Mouse (Mus musculus) gonadal fat pad, adult 2 months (tissue): Measurements from ENCODE around the gene Hcst. TPM values are rescaled to one million over a fixed set of nuclear protein-coding genes. Genes with fewer than 3 reads are reported as not detected.

Experiments
- DNase-seq: peaks from one replicate; pipeline ENCODE4 v3.0.0-alpha.2; 2012; ENCODE audit warnings: low read depth
- polyA plus RNA-seq: library from polyadenylated mRNA; depleted of rRNA; stranded (reverse); fragments of >200 nt; gene quantifications from 2 replicates; pipeline ENCODE4 v1.2.3, GENCODE M21; 2012; rRNA removed

Gene Hcst
- polyA plus RNA-seq, 1 experiment: 10.8 TPM

DNA sequence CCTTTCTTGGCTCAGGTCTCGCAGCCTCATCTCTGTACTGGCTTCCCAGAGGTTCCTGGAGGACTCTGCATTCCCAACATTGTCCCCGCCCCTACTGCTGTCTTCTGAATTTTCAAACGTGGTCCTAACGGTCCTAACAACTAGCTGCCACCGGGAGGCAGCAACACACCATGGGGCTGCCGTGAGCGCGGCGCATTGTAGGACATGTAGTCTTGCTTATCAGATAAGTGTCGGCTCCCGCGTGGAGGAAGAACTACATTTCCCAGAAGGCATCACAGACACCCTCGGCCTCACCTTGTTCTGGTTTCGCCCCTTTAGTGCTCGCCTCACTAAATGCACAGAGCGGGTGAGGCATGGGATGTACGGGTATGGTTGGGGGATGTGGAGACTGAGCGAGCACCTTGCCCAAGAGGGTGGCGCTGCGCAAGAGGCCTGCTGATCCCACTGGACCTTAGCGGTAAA lies 46.1 kb downstream of the Hcst start:
- DNase-seq: peak; percentile 79

Other genes with a start within 250 kb of the Hcst start
- 7.4 and 16.8 TPM in 2 replicates for gene Cox7a1, start 235.7 kb downstream of the Hcst start, polyA plus RNA-seq
- gene Capns1, start 221.0 kb downstream of the Hcst start, polyA plus RNA-seq: 854 and 1,031 TPM in 2 replicates
- gene Polr2i, start 187.9 kb downstream of the Hcst start, polyA plus RNA-seq: 127 and 134 TPM in 2 replicates
- 63.0 and 64.8 TPM in 2 replicates for gene Tbcb, start 187.6 kb downstream of the Hcst start, polyA plus RNA-seq
- not detected in 2 replicates for gene Ovol3, start 184.1 kb downstream of the Hcst start, polyA plus RNA-seq
- 0.96 and 1.3 TPM in 2 replicates for gene Thap8, start 139.8 kb downstream of the Hcst start, polyA plus RNA-seq
- 28.2 and 30.8 TPM in 2 replicates for gene Wdr62, start 139.4 kb downstream of the Hcst start, polyA plus RNA-seq
- 6.3 and 12.5 TPM in 2 replicates for gene Clip3, start 128.1 kb downstream of the Hcst start, polyA plus RNA-seq
- gene Alkbh6, start 111.1 kb downstream of the Hcst start, polyA plus RNA-seq: 102 and 105 TPM in 2 replicates
- 5.4 and 7.2 TPM in 2 replicates for gene Syne4, start 105.0 kb downstream of the Hcst start, polyA plus RNA-seq
- 1.1 and 1.7 TPM in 2 replicates for gene E130208F15Rik, start 98.1 kb downstream of the Hcst start, polyA plus RNA-seq
- gene Sdhaf1, start 96.0 kb downstream of the Hcst start, polyA plus RNA-seq: 16.8 and 17.2 TPM in 2 replicates
- gene Lrfn3, start 57.1 kb downstream of the Hcst start, polyA plus RNA-seq: 2.6 and 3.8 TPM in 2 replicates
- gene Tyrobp, start 6.1 kb downstream of the Hcst start, polyA plus RNA-seq: 156 and 182 TPM in 2 replicates
- 1.8 and 2.6 TPM in 2 replicates for gene Nfkbid, start 1.9 kb upstream of the Hcst start, polyA plus RNA-seq
- gene Aplp1, start 25.7 kb upstream of the Hcst start, polyA plus RNA-seq: 2.5 and 5.4 TPM in 2 replicates
- gene Kirrel2, start 37.8 kb upstream of the Hcst start, polyA plus RNA-seq: not detected in 2 replicates
- not detected in 2 replicates for gene Nphs1, start 38.5 kb upstream of the Hcst start, polyA plus RNA-seq
- 0.19 and 0.20 TPM in 2 replicates for gene Prodh2, start 73.8 kb upstream of the Hcst start, polyA plus RNA-seq
- gene Arhgap33, start 115.2 kb upstream of the Hcst start, polyA plus RNA-seq: 9.3 and 13.5 TPM in 2 replicates
- gene Hspb6, start 132.3 kb upstream of the Hcst start, polyA plus RNA-seq: 68.9 and 72.1 TPM in 2 replicates
- gene Proser3, start 132.4 kb upstream of the Hcst start, polyA plus RNA-seq: 13.3 and 13.9 TPM in 2 replicates
- gene Lin37, start 140.0 kb upstream of the Hcst start, polyA plus RNA-seq: 28.9 and 31.8 TPM in 2 replicates
- gene U2af1l4, start 143.4 kb upstream of the Hcst start, polyA plus RNA-seq: 46.8 and 55.9 TPM in 2 replicates
- gene Gm49396, start 143.5 kb upstream of the Hcst start, polyA plus RNA-seq: 1.4 and 1.6 TPM in 2 replicates
- gene Psenen, start 143.8 kb upstream of the Hcst start, polyA plus RNA-seq: 134 and 146 TPM in 2 replicates
- 4.0 and 5.0 TPM in 2 replicates for gene Igflr1, start 145.6 kb upstream of the Hcst start, polyA plus RNA-seq
- 37.4 and 45.6 TPM in 2 replicates for gene Kmt2b, start 168.9 kb upstream of the Hcst start, polyA plus RNA-seq
- 1.8 and 2.1 TPM in 2 replicates for gene Zbtb32, start 179.1 kb upstream of the Hcst start, polyA plus RNA-seq
- gene Upk1a, start 193.0 kb upstream of the Hcst start, polyA plus RNA-seq: 128 and 176 TPM in 2 replicates
- gene Cox6b1, start 206.3 kb upstream of the Hcst start, polyA plus RNA-seq: 518 and 792 TPM in 2 replicates
- gene Etv2, start 216.0 kb upstream of the Hcst start, polyA plus RNA-seq: not detected in 2 replicates
- 46.1 and 54.3 TPM in 2 replicates for gene Rbm42, start 230.5 kb upstream of the Hcst start, polyA plus RNA-seq
- 8.6 and 9.7 TPM in 2 replicates for gene Haus5, start 245.1 kb upstream of the Hcst start, polyA plus RNA-seq